Mouse (Mus musculus): Measurements from ENCODE around the gene Inafm1.
"Not testable (repeated sequence)": the region's sequence is repeated elsewhere in the genome, so short reads cannot be mapped to it uniquely, and the experiment has no call there.

Gene Inafm1

DNA sequence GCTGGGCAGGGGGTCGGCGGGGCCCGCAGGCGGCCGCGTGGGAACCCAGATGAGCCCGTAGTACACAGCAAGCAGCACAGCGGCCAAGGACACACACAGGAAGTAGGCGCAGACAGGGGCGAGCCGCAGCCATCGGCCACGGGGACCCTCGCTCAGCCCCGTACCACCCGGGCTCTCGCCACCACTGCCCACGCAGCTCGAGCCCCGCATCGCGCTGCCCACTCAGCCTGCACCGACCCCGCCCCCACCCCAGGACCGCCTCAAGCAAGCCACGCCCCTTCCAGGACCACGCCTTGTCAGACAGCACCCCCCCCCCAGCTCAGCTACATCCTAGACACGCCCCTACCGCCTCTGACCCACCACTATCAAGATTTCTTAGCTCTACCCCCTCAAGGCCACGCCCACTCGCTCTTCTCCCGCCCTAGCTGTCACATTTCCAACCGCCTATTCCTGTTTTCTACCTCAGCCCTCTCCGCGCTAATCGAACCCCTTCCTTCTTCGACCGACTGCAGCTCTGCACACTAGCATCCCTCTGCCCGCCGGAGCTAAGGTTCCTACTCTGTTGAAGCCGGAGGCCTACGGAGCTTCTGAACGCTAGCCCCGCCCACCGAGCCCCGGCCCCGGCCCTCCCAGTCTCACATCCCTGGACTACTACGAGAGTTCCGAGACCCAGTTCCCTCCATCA, at the start of gene Inafm1:
Gene Inafm1, minus strand, starts transcription at position 537 of the 685 bp plus-strand sequence.
- DNase-seq (ENCODE audit: low spot score in 2 of 2): peak; percentile 74 to 80

DNA sequence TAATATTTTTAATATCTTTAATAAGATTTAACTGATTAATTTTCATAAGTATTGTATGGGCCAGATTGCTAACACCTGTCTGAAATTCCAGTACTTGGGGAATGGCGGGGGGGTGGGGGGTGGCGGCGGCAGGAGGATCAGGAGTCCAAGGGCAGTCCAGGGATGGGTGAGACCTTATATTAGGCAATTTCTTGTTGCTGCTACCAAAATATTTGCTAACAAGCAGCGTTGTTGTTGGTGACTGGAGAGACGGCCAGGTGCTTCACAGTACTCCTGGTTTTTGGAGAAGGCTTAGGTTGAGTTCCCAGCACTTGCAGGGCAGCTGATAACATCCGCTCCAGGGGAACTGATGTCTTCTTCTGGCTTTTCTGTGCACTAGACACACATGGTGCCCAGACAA, 47.1 kb upstream of the Inafm1 start:
- no peak for DNase-seq (ENCODE audit: low spot score in 2 of 2)

DNA sequence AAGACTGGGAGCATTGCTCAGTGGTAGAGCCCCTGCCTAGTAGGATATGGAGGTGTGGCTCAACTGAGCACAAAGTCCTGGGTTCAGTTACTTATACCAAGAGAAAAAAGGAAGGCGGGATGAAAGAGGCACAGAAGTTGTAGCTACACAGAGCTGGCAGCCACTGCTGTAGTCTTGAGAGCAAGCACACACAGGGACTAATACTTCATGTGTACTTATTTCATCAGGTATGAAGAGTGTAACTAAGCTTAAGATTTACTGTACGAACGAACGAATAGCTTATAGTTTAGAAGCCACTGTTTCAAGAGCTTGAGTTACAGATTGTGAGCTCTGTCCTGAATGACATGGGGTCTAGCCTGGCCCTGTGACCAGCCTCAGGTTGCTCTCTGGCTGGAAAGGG, 45.8 kb upstream of the Inafm1 start:
- no peak for DNase-seq (ENCODE audit: low spot score in 2 of 2)

- no peak for DNase-seq (ENCODE audit: low spot score in 2 of 2)
Measured at GRCm38 (mm10) chr7:16317094-16317493, 43.7 kb upstream of the Inafm1 start.

DNA sequence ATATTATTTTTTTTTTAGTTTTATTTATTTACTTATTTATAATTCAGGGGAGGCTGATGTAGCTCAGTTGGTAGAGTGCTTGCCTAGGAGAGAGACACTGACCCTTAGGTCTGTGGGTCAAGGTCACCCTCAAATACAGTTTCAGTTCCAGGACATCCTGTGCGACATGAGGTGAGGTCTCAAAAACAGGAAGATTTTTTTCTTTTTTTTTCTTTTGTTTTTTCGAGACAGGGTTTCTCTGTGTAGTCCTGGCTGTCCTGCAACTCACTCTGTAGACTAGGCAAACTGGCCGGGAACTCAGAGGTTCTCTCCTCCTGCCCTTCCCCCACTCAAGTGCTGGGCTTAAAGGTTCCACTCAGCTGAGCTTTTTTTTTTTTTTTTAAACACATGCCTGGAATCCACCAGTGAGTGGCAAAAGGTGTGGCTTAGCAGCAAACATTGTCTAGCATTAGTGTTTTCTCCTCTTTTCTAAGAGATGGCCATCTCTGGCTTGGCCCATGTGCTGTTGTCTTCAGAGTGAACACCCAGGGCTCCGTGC, 41.9 kb upstream of the Inafm1 start:
- DNase-seq (ENCODE audit: low spot score in 2 of 2): no peak

DNA sequence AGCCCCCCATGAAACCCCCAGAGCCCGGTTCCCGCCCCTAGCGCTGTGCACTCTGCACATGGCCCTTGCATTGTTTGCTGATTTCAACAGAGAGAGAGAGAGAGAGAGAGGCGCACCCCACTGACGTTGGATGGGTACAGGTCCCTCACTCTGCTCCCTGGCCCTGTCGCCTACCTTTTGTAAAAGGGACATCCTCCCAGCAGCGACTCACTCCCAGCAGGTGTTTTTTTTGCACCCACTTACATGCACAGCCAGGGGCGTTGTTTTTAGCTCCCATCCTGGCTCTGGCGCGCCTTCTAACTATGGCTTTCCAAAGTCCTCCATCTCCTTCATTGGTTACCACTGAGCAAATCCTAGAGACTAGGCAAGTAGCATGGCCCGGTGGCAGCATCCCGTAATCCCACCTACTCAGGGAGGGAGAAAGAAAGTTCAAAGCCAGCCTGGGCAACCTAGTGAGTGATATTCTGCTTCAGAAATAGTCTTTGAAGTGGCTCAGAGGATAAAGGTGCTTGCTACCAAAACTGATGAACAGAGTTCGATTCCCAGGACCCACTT, 40.9 kb upstream of the Inafm1 start:
- no peak for DNase-seq (ENCODE audit: low spot score in 2 of 2)

DNA sequence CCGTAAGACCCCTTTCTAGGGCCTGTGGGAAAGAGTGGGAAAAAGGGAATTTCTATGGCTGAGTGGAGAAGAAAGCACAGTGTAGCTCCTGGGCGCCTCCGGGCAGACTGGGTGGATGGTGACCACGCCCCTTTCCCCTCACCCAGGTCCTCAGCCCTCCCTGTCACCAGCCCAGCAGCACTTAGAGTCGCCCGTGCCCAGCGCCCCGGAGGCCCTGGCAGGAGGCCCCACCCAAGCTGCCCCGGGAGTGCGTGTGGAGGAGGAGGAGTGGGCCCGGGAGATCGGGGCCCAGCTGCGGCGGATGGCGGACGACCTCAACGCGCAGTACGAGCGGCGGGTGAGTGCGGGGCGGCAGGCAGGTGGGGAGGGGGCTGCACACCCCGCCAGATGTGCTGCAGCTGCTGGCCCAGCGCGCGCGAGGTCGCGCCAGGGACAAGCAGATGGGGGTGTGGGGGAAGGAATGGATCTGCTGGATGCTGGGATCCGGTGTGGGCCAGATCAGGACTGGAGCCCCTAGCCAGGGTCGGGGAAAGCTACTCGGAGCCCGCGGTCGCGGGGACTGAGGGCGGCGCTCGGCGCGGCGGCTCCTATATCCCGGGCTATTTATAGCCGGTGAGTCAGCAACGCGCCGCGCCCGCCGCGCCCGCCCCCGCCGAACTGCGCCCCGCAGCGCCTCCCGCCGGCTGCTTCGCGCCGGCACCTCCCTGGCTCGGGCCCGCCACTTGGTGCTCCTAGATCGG, 40.2 kb upstream of the Inafm1 start:
- peak; percentile 68 to 79 for DNase-seq (ENCODE audit: low spot score in 2 of 2)

DNA sequence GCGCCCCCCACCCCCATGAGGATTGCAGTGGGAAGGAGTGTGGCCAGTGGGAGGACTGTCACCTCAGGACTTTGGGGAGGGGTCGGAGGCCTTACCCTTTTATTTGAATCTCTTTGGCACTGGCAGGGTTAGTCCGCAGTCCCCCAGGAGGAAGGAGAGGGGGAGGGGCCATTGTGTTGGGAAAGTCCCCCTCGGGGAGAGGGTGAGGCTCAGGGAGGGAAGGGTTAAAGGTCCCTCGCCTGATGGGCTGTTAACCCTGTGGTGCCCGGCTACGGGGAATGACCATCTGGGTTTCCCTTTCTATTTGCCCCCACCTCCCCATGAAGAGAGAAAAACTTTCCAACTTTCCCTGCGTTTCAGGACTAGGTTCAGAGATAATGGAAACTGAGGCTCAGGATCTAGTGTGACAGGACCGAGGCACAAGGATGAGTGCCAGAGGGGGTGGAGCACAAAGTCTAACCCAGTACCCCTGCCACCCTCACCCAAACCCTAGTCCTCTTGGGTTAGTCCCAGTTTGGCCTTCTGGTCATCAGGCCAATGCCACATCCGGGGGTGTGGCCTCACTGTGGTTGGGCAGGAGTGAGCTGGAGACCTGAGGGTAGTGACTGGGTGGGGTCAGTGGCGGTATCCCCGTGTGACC, 39.4 kb upstream of the Inafm1 start:
- peak; percentile 24 to 37 for DNase-seq (ENCODE audit: low spot score in 2 of 2)

GRCm38 (mm10) chr7:16312011-16312671, 38.7 kb upstream of the Inafm1 start:
- DNase-seq (ENCODE audit: low spot score in 2 of 2): peak in 1 of 2 experiments; percentile 20

GRCm38 (mm10) chr7:16311453-16312004, 38.1 kb upstream of the Inafm1 start:
- DNase-seq (ENCODE audit: low spot score in 2 of 2): peak in 1 of 2 experiments; percentile 9

DNA sequence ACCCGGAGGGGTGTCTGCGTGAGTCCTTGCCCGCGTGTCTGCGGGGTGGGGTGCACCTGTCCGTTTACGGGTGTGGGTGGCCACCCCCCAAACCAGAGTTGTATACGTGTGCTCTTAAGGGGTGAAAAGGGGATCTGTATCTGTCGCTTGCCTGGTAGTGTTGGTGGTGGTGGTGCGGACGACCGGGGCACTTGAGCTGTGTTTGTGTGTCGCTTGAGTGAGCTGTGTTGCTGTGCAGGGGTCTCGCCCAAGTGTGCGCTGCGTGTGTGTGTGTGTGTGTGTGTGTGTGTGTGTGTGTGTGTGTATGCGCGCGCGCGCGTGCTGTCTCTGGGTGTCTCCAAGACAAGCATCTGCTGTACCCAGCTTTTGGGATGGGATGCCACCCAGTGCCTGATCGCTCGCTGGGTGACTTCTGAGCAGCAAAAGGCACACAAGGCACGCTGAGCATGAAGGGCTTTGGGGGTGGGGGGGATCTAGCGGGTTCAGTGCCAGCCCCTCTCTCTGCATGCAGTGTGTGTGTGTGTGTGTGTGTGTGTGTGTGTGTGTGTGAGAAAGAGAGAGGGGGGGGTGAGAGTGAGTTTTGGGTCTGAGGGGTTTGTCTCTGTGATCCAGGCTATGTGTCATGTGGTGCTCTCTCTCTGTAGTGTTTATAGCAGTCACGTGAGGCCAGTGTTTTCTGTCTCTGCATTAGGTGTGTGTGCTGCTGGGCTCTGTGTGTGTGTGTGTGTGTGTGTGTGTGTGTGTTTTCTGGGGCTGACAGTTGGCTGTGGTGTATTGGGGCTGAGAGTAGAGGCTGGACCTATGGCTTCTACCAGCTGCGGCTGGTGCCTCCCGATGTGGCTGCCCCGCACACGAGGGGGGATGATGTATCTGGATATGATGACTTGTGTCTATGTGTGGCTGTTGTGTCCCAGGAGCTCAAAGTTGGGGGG, 37.4 kb upstream of the Inafm1 start:
- DNase-seq (ENCODE audit: low spot score in 2 of 2): peak in 1 of 2 experiments; percentile 16

DNA sequence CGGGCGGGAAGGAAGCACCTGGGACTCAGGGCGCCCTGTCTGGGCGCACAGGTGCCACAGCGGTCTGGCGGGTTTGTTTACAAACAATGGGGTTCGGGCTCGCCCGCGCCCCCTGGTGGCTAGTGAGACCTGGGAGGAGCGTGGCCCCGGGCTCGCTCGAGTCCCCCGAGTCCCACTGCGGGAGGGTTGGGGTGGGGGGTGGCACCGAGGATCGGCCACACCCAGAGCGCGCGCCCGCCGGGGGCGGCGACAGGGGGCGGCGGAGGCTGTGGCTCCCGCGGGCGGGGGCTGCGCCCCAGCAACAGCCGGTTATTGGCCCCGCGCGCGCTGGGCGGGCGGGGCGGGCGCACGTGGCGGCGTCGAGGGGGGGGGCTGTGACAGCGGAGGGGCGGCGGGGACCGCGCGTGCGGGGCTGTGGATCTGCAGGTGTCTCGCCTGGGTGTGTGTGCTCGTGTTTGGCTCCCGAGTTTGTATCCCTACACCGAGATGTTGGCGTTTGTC, 36.7 kb upstream of the Inafm1 start:
- DNase-seq (ENCODE audit: low spot score in 2 of 2): peak; percentile 80 to 83

GRCm38 (mm10) chr7:16309318-16310019, 36.1 kb upstream of the Inafm1 start:
- DNase-seq (ENCODE audit: low spot score in 2 of 2): peak; percentile 85 to 87

DNA sequence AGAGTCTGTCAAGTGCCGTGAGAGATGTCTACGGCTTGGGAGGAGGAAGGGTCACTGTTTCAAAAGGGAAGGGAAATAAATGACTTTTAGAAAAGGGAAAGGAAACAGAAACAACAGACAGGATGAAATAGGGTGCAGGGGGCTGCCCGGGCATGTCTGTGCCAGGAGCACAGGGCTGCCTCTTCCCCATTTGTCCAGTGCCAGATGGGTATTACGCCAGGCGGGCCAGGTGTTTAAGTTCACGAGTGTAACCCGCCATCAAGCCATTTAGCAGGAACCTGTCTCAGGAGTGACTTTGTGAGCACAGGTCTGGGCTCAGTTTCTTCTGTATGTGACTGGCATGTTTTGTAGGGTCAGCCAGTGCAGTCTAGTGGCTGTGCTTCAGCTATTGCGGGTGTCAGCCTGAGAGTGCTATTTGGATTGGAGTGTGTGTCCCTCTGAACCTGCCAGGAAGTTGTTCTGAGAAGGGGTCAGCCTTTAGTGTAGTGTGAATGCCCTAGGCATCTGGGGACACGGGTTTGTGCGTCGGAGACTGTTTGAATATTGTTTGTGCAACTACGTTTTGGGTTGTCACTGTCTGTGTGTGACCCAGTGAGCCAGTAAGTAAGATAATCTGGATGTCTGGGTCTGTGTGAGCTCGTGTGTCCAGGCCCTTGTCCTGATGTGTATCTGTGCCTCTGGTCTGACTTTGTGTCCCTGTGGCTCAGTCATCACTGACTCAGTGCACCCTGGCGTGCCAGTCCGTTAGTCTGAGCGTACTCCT, 35.3 kb upstream of the Inafm1 start:
- DNase-seq (ENCODE audit: low spot score in 2 of 2): no peak

GRCm38 (mm10) chr7:16308093-16308492, 34.7 kb upstream of the Inafm1 start, which contains the start of gene Bbc3:
Bbc3 (plus strand) TSS chr7:16308393.
- not testable (repeated sequence) for DNase-seq (ENCODE audit: low spot score in 2 of 2)

- not testable (repeated sequence) for DNase-seq (ENCODE audit: low spot score in 2 of 2)
Measured at GRCm38 (mm10) chr7:16307141-16307540, 33.7 kb upstream of the Inafm1 start.

GRCm38 (mm10) chr7:16299419-16300035, 26.1 kb upstream of the Inafm1 start:
- DNase-seq (ENCODE audit: low spot score in 2 of 2): peak; percentile 59 to 60

DNA sequence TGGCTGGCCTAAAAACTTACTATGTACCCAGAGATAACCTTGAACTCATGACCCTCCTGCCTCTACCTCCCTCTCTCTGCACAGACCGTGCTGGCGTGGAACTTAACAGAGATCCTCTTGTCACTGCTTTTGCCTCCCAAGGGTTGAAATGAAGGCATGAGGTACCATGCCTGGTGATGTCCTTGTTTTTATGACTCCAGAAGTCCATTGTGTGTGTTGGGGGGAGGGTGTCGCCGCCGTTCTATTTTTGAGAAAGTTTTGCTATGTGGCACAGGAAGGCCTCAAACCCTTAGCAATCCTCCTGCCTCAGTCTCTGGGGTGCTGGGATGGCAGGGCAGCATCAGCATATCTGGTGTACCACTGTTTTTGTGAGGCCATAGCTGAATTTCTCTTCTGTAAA, 25.5 kb upstream of the Inafm1 start:
- DNase-seq (ENCODE audit: low spot score in 2 of 2): no peak

Data from spleen, postnatal 14 days (tissue).